ENCODE assay signal across 14 mouse cellular contexts in the genomic region with DNA sequence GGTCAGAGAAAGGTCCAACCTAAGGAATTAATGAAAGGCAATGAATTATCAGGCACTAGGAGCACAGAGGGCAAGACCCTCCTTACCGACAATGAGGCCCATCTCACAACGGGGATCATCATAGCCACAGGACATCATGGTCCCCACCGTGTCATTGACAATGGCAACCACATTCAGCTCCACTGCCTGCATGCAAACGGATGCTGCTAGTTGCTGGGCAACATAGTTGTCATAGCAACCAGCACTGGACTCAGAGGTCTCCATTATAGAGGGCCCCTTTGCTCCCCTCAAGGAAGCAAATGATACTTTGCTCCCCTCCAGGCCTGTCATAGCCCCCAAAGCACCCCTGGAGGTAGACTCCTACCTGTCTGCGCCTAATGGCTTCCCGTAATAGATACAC. TPM values are rescaled to one million over a fixed set of nuclear protein-coding genes. Genes with fewer than 3 reads are reported as not detected.
DNase-seq lines count a peak whose midpoint lies in the region; ATAC-seq and TF ChIP-seq lines count a peak whose summit lies in the region.
"Had no signal": no experiment of that assay in that cellular context is flagged by ENCODE, and none has a peak within 500 bp of the region (broad histone marks: within the 10 kb centered on the region; RNA-seq: fewer than 3 reads in every experiment).

No protein-coding gene starts in this region.

- no peak overlapping the region for H3K4me2 ChIP-seq in embryonic facial prominence, embryonic 14.5 days (ENCODE audit: low read depth, low read length)
- H3K4me2 ChIP-seq in hindbrain, embryonic 13.5 days, result no peak overlapping the region
- no peak overlapping the region for H3K4me2 ChIP-seq in midbrain, embryonic 16.5 days (ENCODE audit: low read length)
- H3K4me2 ChIP-seq: embryonic facial prominence, embryonic 15.5 days; kidney, embryonic 15.5 days had no signal

- WGBS in embryonic facial prominence, embryonic 14.5 days, result 68% methylated on average over 6 of the region's 6 CpGs
- 27% methylated on average over 6 of the region's 6 CpGs for WGBS in hindbrain, embryonic 13.5 days
- 21% methylated on average over 6 of the region's 6 CpGs for WGBS in midbrain, embryonic 16.5 days

- TF ChIP-seq CTCF in brain, embryonic 14.5 days (IDR thresholded peaks at IDR 0.05; ENCODE audit: borderline replicate concordance, extremely low read depth, insufficient read depth, insufficient read length), result no peak

- no peak overlapping the region for H3K9ac ChIP-seq in embryonic facial prominence, embryonic 14.5 days (ENCODE audit: low read depth, low read length)
- H3K9ac ChIP-seq in hindbrain, embryonic 13.5 days, result no peak overlapping the region
- H3K9ac ChIP-seq in midbrain, embryonic 16.5 days (ENCODE audit: low read depth, low read length), result no peak overlapping the region
- H3K9ac ChIP-seq: embryonic facial prominence, embryonic 15.5 days; kidney, embryonic 15.5 days had no signal

- no peak overlapping the region for H3K4me3 ChIP-seq in embryonic facial prominence, embryonic 14.5 days (ENCODE audit: low read depth, low read length)
- no peak overlapping the region for H3K4me3 ChIP-seq in hindbrain, embryonic 13.5 days
- no peak overlapping the region for H3K4me3 ChIP-seq in midbrain, embryonic 16.5 days (ENCODE audit: low read depth, low read length)
- H3K4me3 ChIP-seq: embryonic facial prominence, embryonic 15.5 days; heart, embryonic 10.5 days; kidney, embryonic 15.5 days had no signal

- no peaks in the 10 kb centered on the region for H3K27me3 ChIP-seq in embryonic facial prominence, embryonic 14.5 days (replicated peaks; ENCODE audit: control insufficient read depth, insufficient read depth, low read length)
- peaks cover 64% of the 10 kb centered on the region for H3K27me3 ChIP-seq in hindbrain, embryonic 13.5 days
- no peaks in the 10 kb centered on the region for H3K27me3 ChIP-seq in midbrain, embryonic 16.5 days (ENCODE audit: control insufficient read depth, insufficient read depth, low read depth, low read length)
- H3K27me3 ChIP-seq: embryonic facial prominence, embryonic 15.5 days had no signal

- no peaks in the 10 kb centered on the region for H3K9me3 ChIP-seq in embryonic facial prominence, embryonic 14.5 days (ENCODE audit: control insufficient read depth, low read length)
- no peaks in the 10 kb centered on the region for H3K9me3 ChIP-seq in hindbrain, embryonic 13.5 days
- no peaks in the 10 kb centered on the region for H3K9me3 ChIP-seq in midbrain, embryonic 16.5 days (replicated peaks; ENCODE audit: control insufficient read depth, low read length, poor library complexity, severe bottlenecking)
- H3K9me3 ChIP-seq: embryonic facial prominence, embryonic 15.5 days; heart, embryonic 10.5 days; kidney, embryonic 15.5 days had no signal

- H3K4me1 ChIP-seq in embryonic facial prominence, embryonic 14.5 days (ENCODE audit: control insufficient read depth, insufficient read depth, low read length), result no peaks in the 10 kb centered on the region
- peaks cover 53% of the 10 kb centered on the region for H3K4me1 ChIP-seq in hindbrain, embryonic 13.5 days (replicated peaks)
- peaks cover 25% of the 10 kb centered on the region for H3K4me1 ChIP-seq in midbrain, embryonic 16.5 days (ENCODE audit: control insufficient read depth, insufficient read depth, low read length)

- H3K27ac ChIP-seq in embryonic facial prominence, embryonic 14.5 days (replicated peaks; ENCODE audit: low read depth, low read length), result no peak overlapping the region
- peak overlapping the region; percentile 52; the same call in 1 of the 2 replicates for H3K27ac ChIP-seq in hindbrain, embryonic 13.5 days
- peak overlapping the region; percentile 73 for H3K27ac ChIP-seq in midbrain, embryonic 16.5 days (ENCODE audit: low read length)
- H3K27ac ChIP-seq: embryonic facial prominence, embryonic 15.5 days; heart, embryonic 10.5 days; kidney, embryonic 15.5 days had no signal

- peak; percentile 17; the same call in 1 of the 2 replicates for ATAC-seq in embryonic facial prominence, embryonic 14.5 days (ENCODE audit: low read depth)
- peak; percentile 58 for ATAC-seq in hindbrain, embryonic 13.5 days (ENCODE audit: low FRiP score)
- ATAC-seq in midbrain, embryonic 16.5 days, result peak; percentile 66
- ATAC-seq: Patski had no signal

- no peak for TF ChIP-seq POLR2A in brain, embryonic 14.5 days (IDR thresholded peaks at IDR 0.05; ENCODE audit: borderline replicate concordance, extremely low read depth, insufficient read depth, insufficient read length, poor library complexity, severe bottlenecking)

- peak; percentile 90 for DNase-seq in brain, embryonic 14.5 days (ENCODE audit: low read depth)
- DNase-seq in embryonic facial prominence, embryonic 14.5 days (ENCODE audit: low spot score), result no peak
- DNase-seq in thymus, postnatal 36 days, result no peak
- DNase-seq in testis, postnatal 10 days (ENCODE audit: low spot score), result no peak
- DNase-seq in lung, postnatal 25 days (ENCODE audit: low spot score), result no peak
- DNase-seq: adrenal gland, postnatal 25 days; cerebellum, adult 2 months; gastrocnemius, postnatal 10 days had no signal

- no peaks in the 10 kb centered on the region for H3K36me3 ChIP-seq in embryonic facial prominence, embryonic 14.5 days (ENCODE audit: control insufficient read depth, insufficient read depth, low read length)
- peaks cover 14% of the 10 kb centered on the region for H3K36me3 ChIP-seq in hindbrain, embryonic 13.5 days
- H3K36me3 ChIP-seq in midbrain, embryonic 16.5 days (ENCODE audit: control insufficient read depth, insufficient read depth, low read length), result peaks cover 2% of the 10 kb centered on the region; the same call in 1 of the 2 replicates
- H3K36me3 ChIP-seq: embryonic facial prominence, embryonic 15.5 days; heart, embryonic 10.5 days; kidney, embryonic 15.5 days had no signal

RNA-seq across cellular contexts. Expression of a gene that starts 12.6 kb away (rescaled TPM):
- 0.90 and 1.1 TPM in 2 replicates for polyA plus RNA-seq in brain, embryonic 14.5 days (2012; rRNA removed)
- polyA plus RNA-seq in embryonic facial prominence, embryonic 14.5 days (2014; fragmentation: Nextera tagmentation; extraction: Ambion mirVana), result 1.8 and 2.1 TPM in 2 replicates
- 1.1 and 1.2 TPM in 2 replicates for polyA plus RNA-seq in hindbrain, embryonic 13.5 days (2015; fragmentation: Nextera tagmentation; extraction: Ambion mirVana)
- 0.57 and 0.77 TPM in 2 replicates for polyA plus RNA-seq in midbrain, embryonic 16.5 days (2015; fragmentation: Nextera tagmentation; extraction: Ambion mirVana)
- polyA plus RNA-seq: Patski had no signal

RNA-seq across cellular contexts. Expression of a gene that starts 59.4 kb away (rescaled TPM):
- polyA plus RNA-seq in brain, embryonic 14.5 days (2012; rRNA removed), result 29.2 and 29.7 TPM in 2 replicates
- polyA plus RNA-seq in embryonic facial prominence, embryonic 14.5 days (2014; fragmentation: Nextera tagmentation; extraction: Ambion mirVana), result 4.5 and 4.6 TPM in 2 replicates
- polyA plus RNA-seq in hindbrain, embryonic 13.5 days (2015; fragmentation: Nextera tagmentation; extraction: Ambion mirVana), result 7.8 and 8.4 TPM in 2 replicates
- polyA plus RNA-seq in midbrain, embryonic 16.5 days (2015; fragmentation: Nextera tagmentation; extraction: Ambion mirVana), result 14.1 and 16.3 TPM in 2 replicates
- polyA plus RNA-seq: Patski had no signal
